Mouse (Mus musculus) heart, postnatal 0 days (tissue): ENCODE results near the gene Ildr2.

ENCODE experiments used
- CTCF ChIP-seq: IDR thresholded peaks from 2 replicates; pipeline ENCODE4 v1.5.1; 2016; ENCODE audit warnings: antibody characterized with exemption, control low read depth, low read depth
- EP300 ChIP-seq: IDR thresholded peaks from 2 replicates; pipeline ENCODE4 v1.6.1; 2016; ENCODE audit warnings: antibody characterized with exemption, low read depth

DNA sequence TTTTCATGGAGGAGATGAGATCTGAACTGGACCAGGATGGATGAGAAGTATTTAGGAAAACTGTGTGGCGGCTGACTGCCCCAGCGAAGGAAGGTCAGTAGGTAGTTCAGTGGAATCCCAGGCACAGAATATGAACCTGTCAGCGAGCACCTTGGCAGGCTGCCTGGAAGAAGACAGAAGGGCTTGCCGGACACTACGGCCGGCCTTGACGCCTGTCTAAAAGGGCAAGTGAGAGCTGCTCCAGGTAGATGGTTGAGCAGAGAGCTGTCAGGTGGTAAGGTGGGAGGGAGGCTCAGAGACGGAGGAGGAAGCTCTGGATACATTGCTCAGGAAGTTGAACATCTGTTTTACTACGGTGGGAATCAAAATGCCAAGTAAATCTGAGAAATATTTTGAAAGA lies 42.4 kb downstream of the Ildr2 start:
- TF ChIP-seq CTCF (no peak), EP300 (no peak)
